Mouse (Mus musculus): Measurements from ENCODE around the gene Rtn1. TPM values are rescaled to one million over a fixed set of nuclear protein-coding genes. Genes with fewer than 3 reads are reported as not detected.

The Rtn1 gene
- polyA plus RNA-seq, 1 experiment from 2014 or later = 2.9 TPM

- H3K4me3 ChIP-seq (replicated peaks) = no peak overlapping the region
- WGBS (ENCODE audit: insufficient replicate concordance) = 64% methylated on average over 5 of the region's 5 CpGs
Measured at GRCm38 (mm10) chr12:72370081-72370480, 38.8 kb downstream of the Rtn1 start.

GRCm38 (mm10) chr12:72366763-72367162 is 42.1 kb downstream of the Rtn1 start:
- H3K27ac ChIP-seq = no peak overlapping the region
- ATAC-seq (ENCODE audit: low read depth) = no peak
- WGBS (ENCODE audit: insufficient replicate concordance) = 63% methylated on average over 3 of the region's 3 CpGs
- DNase-seq = no peak
- H3K9ac ChIP-seq = no peak overlapping the region
- no peak overlapping the region for H3K4me3 ChIP-seq (replicated peaks)
- H3K27me3 ChIP-seq = no peaks in the 10 kb centered on the region
- H3K9me3 ChIP-seq (replicated peaks) = no peaks in the 10 kb centered on the region
- no peaks in the 10 kb centered on the region for H3K4me1 ChIP-seq (replicated peaks)
- no peak overlapping the region for H3K4me2 ChIP-seq
- no peaks in the 10 kb centered on the region for H3K36me3 ChIP-seq

More at GRCm38 (mm10) chr12:72370081-72370480, 38.8 kb downstream of the Rtn1 start:
- Histone ChIP-seq H3K9me3 (replicated peaks) (no peaks in the 10 kb centered on the region), H3K9ac (no peak overlapping the region), H3K4me2 (no peak overlapping the region), H3K4me1 (replicated peaks) (no peaks in the 10 kb centered on the region), H3K27ac (no peak overlapping the region), H3K36me3 (no peaks in the 10 kb centered on the region), H3K27me3 (no peaks in the 10 kb centered on the region)
- ATAC-seq (ENCODE audit: low read depth) = no peak
- no peak for DNase-seq

GRCm38 (mm10) chr12:72366104-72366437 is 42.8 kb downstream of the Rtn1 start:
- Histone ChIP-seq H3K4me2 (no peak overlapping the region), H3K4me1 (replicated peaks) (no peaks in the 10 kb centered on the region), H3K27ac (no peak overlapping the region), H3K27me3 (no peaks in the 10 kb centered on the region), H3K9ac (no peak overlapping the region), H3K9me3 (replicated peaks) (no peaks in the 10 kb centered on the region), H3K4me3 (replicated peaks) (no peak overlapping the region), H3K36me3 (no peaks in the 10 kb centered on the region)
- ATAC-seq (ENCODE audit: low read depth) (no peak), DNase-seq (no peak)
- no CpG with 5 or more reads among the region's 2 CpGs for WGBS (ENCODE audit: insufficient replicate concordance)

GRCm38 (mm10) chr12:72365231-72366103 is 43.4 kb downstream of the Rtn1 start:
- no peak overlapping the region for H3K9ac ChIP-seq
- no peaks in the 10 kb centered on the region for H3K4me1 ChIP-seq (replicated peaks)
- no peaks in the 10 kb centered on the region for H3K27me3 ChIP-seq
- WGBS (ENCODE audit: insufficient replicate concordance) = 58% methylated on average over 12 of the region's 12 CpGs
- no peaks in the 10 kb centered on the region for H3K9me3 ChIP-seq (replicated peaks)
- no peak overlapping the region for H3K4me2 ChIP-seq
- H3K4me3 ChIP-seq (replicated peaks) = no peak overlapping the region
- no peaks in the 10 kb centered on the region for H3K36me3 ChIP-seq
- ATAC-seq (ENCODE audit: low read depth) = no peak
- no peak for DNase-seq
- no peak overlapping the region for H3K27ac ChIP-seq

- DNase-seq = no peak
- Histone ChIP-seq H3K4me2 (no peak overlapping the region), H3K27me3 (no peaks in the 10 kb centered on the region), H3K36me3 (no peaks in the 10 kb centered on the region), H3K4me1 (replicated peaks) (no peaks in the 10 kb centered on the region), H3K27ac (no peak overlapping the region), H3K4me3 (replicated peaks) (no peak overlapping the region), H3K9me3 (replicated peaks) (no peaks in the 10 kb centered on the region), H3K9ac (no peak overlapping the region)
- no peak for ATAC-seq (ENCODE audit: low read depth)
- 78% methylated on average over 5 of the region's 5 CpGs for WGBS (ENCODE audit: insufficient replicate concordance)
Measured at GRCm38 (mm10) chr12:72364543-72364942, 44.3 kb downstream of the Rtn1 start.

GRCm38 (mm10) chr12:72361701-72362354 is 47.0 kb downstream of the Rtn1 start:
- DNase-seq (peak; percentile 1), ATAC-seq (ENCODE audit: low read depth) (no peak)
- Histone ChIP-seq H3K9ac (no peak overlapping the region), H3K4me1 (replicated peaks) (no peaks in the 10 kb centered on the region), H3K27ac (no peak overlapping the region), H3K36me3 (no peaks in the 10 kb centered on the region), H3K27me3 (no peaks in the 10 kb centered on the region), H3K9me3 (replicated peaks) (no peaks in the 10 kb centered on the region), H3K4me2 (no peak overlapping the region), H3K4me3 (replicated peaks) (no peak overlapping the region)
- WGBS (ENCODE audit: insufficient replicate concordance) = 17% methylated on average over 9 of the region's 9 CpGs

- Histone ChIP-seq H3K27me3 (no peaks in the 10 kb centered on the region), H3K4me2 (no peak overlapping the region), H3K9me3 (replicated peaks) (no peaks in the 10 kb centered on the region), H3K27ac (no peak overlapping the region), H3K36me3 (no peaks in the 10 kb centered on the region), H3K4me1 (replicated peaks) (no peaks in the 10 kb centered on the region), H3K4me3 (replicated peaks) (no peak overlapping the region), H3K9ac (no peak overlapping the region)
- ATAC-seq (ENCODE audit: low read depth) = no peak
- 57% methylated on average over 5 of the region's 5 CpGs for WGBS (ENCODE audit: insufficient replicate concordance)
- DNase-seq = no peak
Measured at GRCm38 (mm10) chr12:72360926-72361615, 47.8 kb downstream of the Rtn1 start.

GRCm38 (mm10) chr12:72359903-72360302 is 49.0 kb downstream of the Rtn1 start:
- 50% methylated on average over 3 of the region's 3 CpGs for WGBS (ENCODE audit: insufficient replicate concordance)
- no peaks in the 10 kb centered on the region for H3K36me3 ChIP-seq
- DNase-seq = no peak
- no peaks in the 10 kb centered on the region for H3K9me3 ChIP-seq (replicated peaks)
- H3K4me1 ChIP-seq (replicated peaks) = no peaks in the 10 kb centered on the region
- ATAC-seq (ENCODE audit: low read depth) = no peak
- no peak overlapping the region for H3K4me3 ChIP-seq (replicated peaks)
- H3K9ac ChIP-seq = no peak overlapping the region
- no peak overlapping the region for H3K4me2 ChIP-seq
- no peaks in the 10 kb centered on the region for H3K27me3 ChIP-seq
- no peak overlapping the region for H3K27ac ChIP-seq

GRCm38 (mm10) chr12:72357667-72358420 is 51.0 kb downstream of the Rtn1 start:
- H3K4me1 ChIP-seq (replicated peaks) = no peaks in the 10 kb centered on the region
- no peak for DNase-seq
- no peaks in the 10 kb centered on the region for H3K27me3 ChIP-seq
- no peak overlapping the region for H3K4me3 ChIP-seq (replicated peaks)
- H3K9me3 ChIP-seq (replicated peaks) = no peaks in the 10 kb centered on the region
- H3K36me3 ChIP-seq = no peaks in the 10 kb centered on the region
- H3K27ac ChIP-seq = no peak overlapping the region
- H3K4me2 ChIP-seq = no peak overlapping the region
- ATAC-seq (ENCODE audit: low read depth) = no peak
- H3K9ac ChIP-seq = no peak overlapping the region
- WGBS (ENCODE audit: insufficient replicate concordance) = 54% methylated on average over 11 of the region's 11 CpGs

GRCm38 (mm10) chr12:72354241-72354640 is 54.6 kb downstream of the Rtn1 start:
- Histone ChIP-seq H3K4me3 (replicated peaks) (no peak overlapping the region), H3K27me3 (no peaks in the 10 kb centered on the region), H3K27ac (no peak overlapping the region), H3K9ac (no peak overlapping the region), H3K9me3 (replicated peaks) (no peaks in the 10 kb centered on the region), H3K4me2 (no peak overlapping the region), H3K36me3 (no peaks in the 10 kb centered on the region), H3K4me1 (replicated peaks) (no peaks in the 10 kb centered on the region)
- 69% methylated on average over 1 of the region's 1 CpGs for WGBS (ENCODE audit: insufficient replicate concordance)
- DNase-seq = no peak
- ATAC-seq (ENCODE audit: low read depth) = no peak

GRCm38 (mm10) chr12:72353506-72353905 is 55.3 kb downstream of the Rtn1 start:
- no peak overlapping the region for H3K27ac ChIP-seq
- no peaks in the 10 kb centered on the region for H3K4me1 ChIP-seq (replicated peaks)
- 57% methylated on average over 1 of the region's 1 CpGs for WGBS (ENCODE audit: insufficient replicate concordance)
- ATAC-seq (ENCODE audit: low read depth) = no peak
- H3K9ac ChIP-seq = no peak overlapping the region
- no peaks in the 10 kb centered on the region for H3K9me3 ChIP-seq (replicated peaks)
- DNase-seq = no peak
- no peaks in the 10 kb centered on the region for H3K27me3 ChIP-seq
- H3K4me3 ChIP-seq (replicated peaks) = no peak overlapping the region
- no peaks in the 10 kb centered on the region for H3K36me3 ChIP-seq
- no peak overlapping the region for H3K4me2 ChIP-seq

All from liver, embryonic 13.5 days (tissue).